Mouse (Mus musculus) heart, postnatal 0 days (tissue): ENCODE data around the gene Sdk2.

Source experiments
- CTCF ChIP-seq: IDR thresholded peaks from 2 replicates; pipeline ENCODE4 v1.5.1; 2016; ENCODE audit warnings: antibody characterized with exemption, control low read depth, low read depth
- EP300 ChIP-seq: IDR thresholded peaks from 2 replicates; pipeline ENCODE4 v1.6.1; 2016; ENCODE audit warnings: antibody characterized with exemption, low read depth

DNA sequence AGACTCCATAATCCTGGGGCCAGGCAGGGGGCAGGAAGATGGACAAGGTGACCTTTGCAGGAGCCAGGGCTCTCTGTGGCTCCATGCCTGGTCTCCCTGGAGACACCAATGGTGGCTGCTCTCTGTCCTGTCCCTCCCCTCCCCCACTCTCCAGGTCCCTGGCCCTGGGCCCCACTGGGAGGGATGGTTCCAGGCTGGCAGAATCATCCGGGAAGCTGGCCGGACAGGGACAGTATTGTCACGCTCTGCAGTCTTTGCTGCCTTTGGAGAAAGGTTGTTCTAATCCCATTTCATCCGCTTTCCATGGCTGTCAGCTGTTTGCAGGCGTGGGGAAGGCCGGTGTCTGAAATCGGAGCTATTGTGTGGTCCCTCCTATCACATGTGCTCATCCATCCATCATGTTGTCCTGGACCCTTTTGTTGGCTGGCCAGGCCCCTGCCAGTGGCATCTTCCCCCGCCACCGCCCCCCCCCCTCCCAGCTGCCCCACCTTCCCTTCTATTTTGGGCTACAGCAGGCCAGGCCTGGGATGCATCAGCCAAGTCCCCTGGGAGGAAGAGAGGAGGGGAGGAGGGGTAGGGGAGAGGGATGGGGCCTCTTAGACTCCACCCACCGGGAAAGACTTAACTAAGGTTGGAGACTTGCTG, 26.3 kb downstream of the Sdk2 start:
- TF ChIP-seq CTCF, result no peak
- no peak for TF ChIP-seq EP300
